Mouse (Mus musculus): ENCODE results near the gene Chsy1. TPM values are rescaled to one million over a fixed set of nuclear protein-coding genes. Genes with fewer than 3 reads are reported as not detected.
A peak's percentile ranks its signal among the peaks of the same experiment; 100 is the strongest.
"Not testable (repeated sequence)": the region's sequence is repeated elsewhere in the genome, so short reads cannot be mapped to it uniquely, and the experiment has no call there.

Gene Chsy1
- polyA plus RNA-seq, 1 experiment from 2014 or later = 12.5 TPM

DNA sequence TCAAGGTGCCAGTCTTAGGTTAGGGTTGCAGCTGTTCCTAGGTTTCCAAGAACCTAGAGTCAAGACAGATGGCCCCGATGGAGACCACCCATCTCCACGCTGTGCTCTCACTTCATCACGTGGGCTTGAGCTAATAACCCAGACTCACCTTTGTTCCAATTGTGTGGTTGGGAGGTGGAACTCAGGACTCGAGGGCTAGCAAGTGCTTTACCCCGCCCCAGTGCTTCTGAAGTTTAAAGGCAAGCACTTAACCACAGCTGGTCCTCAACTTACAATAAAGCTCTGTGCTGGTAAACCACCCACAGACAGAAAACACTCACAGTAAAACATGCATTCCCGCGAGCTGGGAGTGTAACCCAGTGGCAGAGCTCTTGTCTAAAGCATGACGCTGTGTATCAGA is 74.1 kb downstream of the Chsy1 start:
- no peak overlapping the region for H3K4me2 ChIP-seq
- no peaks in the 10 kb centered on the region for H3K36me3 ChIP-seq
- WGBS = 81% methylated on average over 8 of the region's 8 CpGs
- no peaks in the 10 kb centered on the region for H3K9me3 ChIP-seq
- no peak overlapping the region for H3K4me3 ChIP-seq
- H3K4me1 ChIP-seq (replicated peaks) = no peaks in the 10 kb centered on the region
- no peak overlapping the region for H3K27ac ChIP-seq
- H3K9ac ChIP-seq = no peak overlapping the region
- no peak for ATAC-seq (ENCODE audit: low FRiP score)
- H3K27me3 ChIP-seq = 0 out of 2 replicates have a peak, but pooled peaks cover 3% of the 10 kb centered on the region

DNA sequence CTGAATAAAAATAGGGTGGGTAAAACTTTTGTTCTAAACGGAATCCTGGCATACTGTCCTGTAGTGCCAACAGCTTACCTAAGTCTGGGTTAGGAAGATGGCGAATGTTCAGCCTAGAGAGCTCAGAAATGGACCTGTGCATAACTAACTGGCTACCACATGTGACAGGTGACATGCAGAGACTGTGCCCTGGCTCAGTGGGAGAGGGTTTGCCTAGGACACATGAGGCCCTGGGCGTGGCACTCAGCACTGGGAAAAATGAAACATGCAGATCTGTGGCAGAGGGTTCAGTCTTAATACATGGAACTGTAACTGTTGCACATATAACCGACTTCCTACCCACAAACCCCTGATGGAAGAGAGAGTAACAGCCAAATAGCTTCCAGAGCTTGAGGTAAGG is 74.7 kb downstream of the Chsy1 start:
- no peaks in the 10 kb centered on the region for H3K36me3 ChIP-seq
- 0 out of 2 replicates have a peak, but pooled peaks cover 3% of the 10 kb centered on the region for H3K27me3 ChIP-seq
- H3K9ac ChIP-seq = no peak overlapping the region
- no peak overlapping the region for H3K4me2 ChIP-seq
- WGBS = 90% methylated on average over 4 of the region's 4 CpGs
- no peak overlapping the region for H3K4me3 ChIP-seq
- no peaks in the 10 kb centered on the region for H3K4me1 ChIP-seq (replicated peaks)
- no peak for ATAC-seq (ENCODE audit: low FRiP score)
- H3K9me3 ChIP-seq = no peaks in the 10 kb centered on the region
- no peak overlapping the region for H3K27ac ChIP-seq

DNA sequence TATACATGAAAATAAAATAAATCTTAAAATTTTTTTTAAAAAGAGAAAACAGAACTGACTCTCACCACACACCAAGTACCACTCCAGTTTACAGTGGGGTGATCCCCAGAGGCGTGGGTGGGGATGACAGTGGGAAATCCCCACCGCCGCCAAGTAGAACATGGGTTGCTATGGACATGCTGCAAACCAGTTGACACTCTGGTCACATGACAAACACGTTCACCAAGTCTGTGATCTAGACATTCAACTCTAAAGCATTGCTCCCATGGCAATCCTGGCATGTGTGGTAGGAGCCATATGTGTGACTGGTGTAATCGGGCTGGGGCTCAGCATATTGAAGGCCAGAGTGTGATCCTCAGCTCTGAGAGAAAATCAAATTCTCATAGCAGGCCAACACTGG is 76.1 kb downstream of the Chsy1 start:
- WGBS = 91% methylated on average over 5 of the region's 5 CpGs
- ATAC-seq (ENCODE audit: low FRiP score) = no peak
- H3K9ac ChIP-seq = no peak overlapping the region
- no peak overlapping the region for H3K4me2 ChIP-seq
- no peak overlapping the region for H3K4me3 ChIP-seq
- no peak overlapping the region for H3K27ac ChIP-seq
- H3K4me1 ChIP-seq (replicated peaks) = no peaks in the 10 kb centered on the region
- no peaks in the 10 kb centered on the region for H3K9me3 ChIP-seq
- no peaks in the 10 kb centered on the region for H3K36me3 ChIP-seq
- 0 out of 2 replicates have a peak, but pooled peaks cover 3% of the 10 kb centered on the region for H3K27me3 ChIP-seq

DNA sequence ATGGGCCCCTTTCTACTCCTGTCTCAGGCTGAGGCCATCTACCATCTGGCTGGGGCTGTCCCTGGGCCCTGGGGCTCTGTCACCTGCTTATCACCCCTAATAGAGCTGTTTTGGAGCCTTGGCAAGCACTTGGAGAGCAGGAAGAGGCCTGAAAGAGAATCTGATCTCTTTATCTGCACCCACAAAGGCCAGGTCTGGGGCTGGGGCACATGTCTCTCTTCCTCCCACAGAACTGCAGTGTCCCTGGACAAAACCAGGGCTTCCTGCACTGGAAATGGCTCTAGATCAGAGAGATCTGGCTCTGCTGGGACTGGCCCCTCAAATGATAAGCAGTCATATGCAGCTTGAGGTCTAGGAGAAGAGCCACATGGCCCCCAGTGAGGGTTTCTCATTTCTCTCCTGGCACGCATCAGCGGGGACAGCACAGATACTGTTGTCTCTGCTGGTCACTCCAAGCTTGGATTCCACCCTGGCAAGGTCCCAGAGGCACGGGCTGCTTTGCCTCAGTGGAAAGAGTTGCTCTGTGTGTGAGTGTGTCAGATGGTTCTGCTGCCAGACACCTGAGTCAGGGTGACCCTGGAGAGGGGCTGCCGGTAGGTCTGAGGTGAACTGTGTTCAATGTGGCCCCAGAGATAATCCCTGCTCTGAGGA is 78.4 kb downstream of the Chsy1 start:
- no peak overlapping the region for H3K4me2 ChIP-seq
- no peak for ATAC-seq (ENCODE audit: low FRiP score)

DNA sequence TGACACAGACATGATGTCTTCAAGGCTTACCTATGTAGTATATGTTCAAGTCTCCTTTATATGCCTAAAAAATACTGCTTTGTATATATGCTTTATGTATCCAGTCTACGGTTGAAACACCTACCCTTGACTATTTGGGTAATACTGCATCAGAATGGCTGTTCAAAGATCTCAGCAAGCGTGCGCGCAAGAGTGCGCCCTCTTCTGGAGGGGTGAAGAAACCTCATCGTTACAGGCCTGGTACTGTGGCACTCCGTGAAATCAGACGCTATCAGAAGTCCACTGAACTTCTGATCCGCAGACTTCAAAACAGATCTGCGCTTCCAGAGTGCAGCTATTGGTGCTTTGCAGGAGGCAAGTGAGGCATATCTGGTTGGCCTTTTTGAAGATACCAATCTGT is 81.1 kb downstream of the Chsy1 start:
- H3K9me3 ChIP-seq; H3K27ac ChIP-seq; ATAC-seq (ENCODE audit: low FRiP score); H3K4me3 ChIP-seq; H3K36me3 ChIP-seq; H3K4me1 ChIP-seq (replicated peaks); H3K27me3 ChIP-seq; H3K9ac ChIP-seq; H3K4me2 ChIP-seq: not testable (repeated sequence)
- 87% methylated on average over 10 of the region's 10 CpGs for WGBS

More for the DNA sequence above, 78.4 kb downstream of the Chsy1 start:
- Histone ChIP-seq H3K4me1 (replicated peaks) (no peaks in the 10 kb centered on the region), H3K9me3 (no peaks in the 10 kb centered on the region), H3K27me3 (0 out of 2 replicates have a peak, but pooled peaks cover 3% of the 10 kb centered on the region), H3K4me3 (no peak overlapping the region), H3K27ac (no peak overlapping the region), H3K9ac (no peak overlapping the region), H3K36me3 (no peaks in the 10 kb centered on the region)
- 84% methylated on average over 4 of the region's 4 CpGs for WGBS

DNA sequence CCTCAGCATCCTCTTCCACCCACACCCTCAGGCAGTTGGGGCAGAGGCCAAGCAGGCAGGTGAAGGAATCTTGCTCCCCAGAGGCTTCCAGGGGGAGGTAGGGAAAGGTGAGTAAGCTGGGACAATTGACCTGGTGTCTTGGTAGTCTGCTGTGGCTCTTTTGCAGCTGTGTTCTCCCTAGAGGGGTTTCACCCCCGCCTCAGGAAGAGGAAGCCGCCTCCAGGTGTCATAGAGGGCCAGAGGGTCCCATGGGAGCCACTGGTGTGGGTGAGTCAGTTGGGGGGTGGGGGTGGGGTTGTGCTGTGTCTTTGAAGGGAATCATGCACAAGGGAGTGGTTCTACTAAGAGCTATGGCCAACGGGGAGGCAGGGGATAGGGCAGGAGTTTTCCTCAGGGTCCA is 85.2 kb downstream of the Chsy1 start:
- no peak overlapping the region for H3K27ac ChIP-seq
- H3K9ac ChIP-seq = no peak overlapping the region
- WGBS = 88% methylated on average over 3 of the region's 3 CpGs
- H3K4me1 ChIP-seq (replicated peaks) = peaks cover 7% of the 10 kb centered on the region
- H3K27me3 ChIP-seq = no peaks in the 10 kb centered on the region
- H3K36me3 ChIP-seq = no peaks in the 10 kb centered on the region
- H3K9me3 ChIP-seq = no peaks in the 10 kb centered on the region
- ATAC-seq (ENCODE audit: low FRiP score) = no peak
- no peak overlapping the region for H3K4me3 ChIP-seq
- no peak overlapping the region for H3K4me2 ChIP-seq

DNA sequence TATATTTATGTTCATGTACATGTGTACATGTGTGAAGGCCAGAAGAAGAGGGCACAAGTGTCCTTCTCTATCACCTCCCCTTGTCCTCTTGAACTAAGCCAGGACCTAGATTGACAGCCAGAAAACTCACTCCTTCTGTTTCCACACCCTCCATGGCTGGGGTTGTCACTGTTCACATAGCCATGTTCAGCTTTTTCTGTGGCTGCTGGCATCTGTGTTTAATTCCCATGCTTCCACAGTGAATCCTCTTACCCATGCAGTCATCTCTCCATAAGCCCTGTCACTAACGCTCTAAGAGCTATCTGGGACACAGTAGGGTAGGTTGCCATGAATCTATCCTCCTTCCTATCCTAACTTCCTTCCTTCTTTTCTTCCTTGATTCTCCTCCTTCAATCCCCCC is 86.6 kb downstream of the Chsy1 start:
- Histone ChIP-seq H3K27me3 (no peaks in the 10 kb centered on the region), H3K4me1 (replicated peaks) (peaks cover 13% of the 10 kb centered on the region), H3K9me3 (no peaks in the 10 kb centered on the region), H3K36me3 (no peaks in the 10 kb centered on the region), H3K4me2 (no peak overlapping the region), H3K4me3 (no peak overlapping the region), H3K27ac (no peak overlapping the region), H3K9ac (no peak overlapping the region)
- ATAC-seq (ENCODE audit: low FRiP score) = no peak
- 95% methylated on average over 1 of the region's 1 CpGs for WGBS

DNA sequence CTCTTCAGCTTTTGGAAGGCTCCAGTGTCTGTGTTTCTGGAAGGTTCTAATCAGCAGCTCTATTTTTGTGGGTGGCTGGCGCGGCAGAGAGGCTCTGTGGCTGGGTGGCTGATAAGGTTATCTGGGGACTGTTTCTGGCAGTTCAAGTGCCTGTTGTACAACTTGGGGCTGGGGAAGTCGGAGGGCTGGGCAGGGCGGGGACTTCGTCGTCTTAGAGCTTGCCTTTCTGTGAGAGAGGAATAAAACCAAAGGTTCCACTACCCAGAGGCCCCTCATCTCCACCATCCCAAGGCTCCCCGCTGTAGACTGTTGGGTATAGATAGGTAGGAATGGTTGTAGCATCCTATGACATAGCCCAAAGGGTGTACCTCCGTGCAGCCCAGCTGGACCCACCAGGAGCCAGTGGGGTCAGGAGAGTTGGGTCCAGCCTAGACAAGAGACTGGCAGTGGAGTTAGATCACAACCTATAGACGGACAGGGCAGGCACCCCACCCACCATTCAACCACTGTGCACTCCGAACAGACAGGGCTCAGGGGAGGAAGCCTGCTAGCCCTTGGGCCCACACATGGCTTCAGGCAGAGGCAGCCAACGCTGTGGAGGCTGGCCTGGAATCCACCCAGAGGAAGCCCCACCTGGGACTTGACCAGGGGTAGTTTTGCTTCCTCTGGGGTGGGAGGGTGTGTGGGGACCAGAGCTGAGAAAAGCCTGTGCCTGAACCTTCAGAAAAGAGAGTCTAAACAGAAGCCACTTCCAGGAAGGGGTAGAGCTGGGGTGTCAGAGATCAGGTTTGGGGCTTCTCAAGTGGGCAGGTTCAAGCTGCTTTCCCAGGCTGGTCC is 87.5 kb downstream of the Chsy1 start:
- Histone ChIP-seq H3K27ac (no peak overlapping the region), H3K4me3 (no peak overlapping the region), H3K9me3 (no peaks in the 10 kb centered on the region), H3K27me3 (no peaks in the 10 kb centered on the region), H3K9ac (no peak overlapping the region), H3K4me1 (replicated peaks) (peaks cover 18% of the 10 kb centered on the region), H3K36me3 (no peaks in the 10 kb centered on the region), H3K4me2 (no peak overlapping the region)
- 88% methylated on average over 11 of the region's 11 CpGs for WGBS
- no peak for ATAC-seq (ENCODE audit: low FRiP score)

DNA sequence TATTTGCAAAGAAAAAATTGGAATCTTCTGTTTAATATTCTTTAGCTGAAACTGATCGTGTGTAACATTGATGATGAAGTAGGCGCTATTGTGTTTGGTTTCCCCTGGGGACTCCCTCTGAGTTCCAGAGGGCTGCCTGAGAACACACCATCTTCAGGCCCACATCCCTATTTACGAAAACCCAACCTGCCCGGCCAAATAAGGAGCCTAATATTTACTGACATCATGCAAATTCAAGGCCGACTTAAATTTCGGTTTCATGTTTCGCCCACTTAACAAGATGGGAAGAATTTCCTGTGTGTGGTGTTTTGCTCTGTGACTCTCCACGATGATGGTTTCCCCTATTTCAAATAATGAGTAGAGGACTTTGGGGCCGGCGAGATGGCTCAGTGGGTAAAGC is 89.1 kb downstream of the Chsy1 start:
- Histone ChIP-seq H3K9me3 (no peaks in the 10 kb centered on the region), H3K4me3 (no peak overlapping the region), H3K27me3 (no peaks in the 10 kb centered on the region), H3K36me3 (no peaks in the 10 kb centered on the region), H3K4me1 (replicated peaks) (peaks cover 18% of the 10 kb centered on the region), H3K4me2 (no peak overlapping the region), H3K27ac (no peak overlapping the region), H3K9ac (no peak overlapping the region)
- no peak for ATAC-seq (ENCODE audit: low FRiP score)
- 92% methylated on average over 10 of the region's 10 CpGs for WGBS

DNA sequence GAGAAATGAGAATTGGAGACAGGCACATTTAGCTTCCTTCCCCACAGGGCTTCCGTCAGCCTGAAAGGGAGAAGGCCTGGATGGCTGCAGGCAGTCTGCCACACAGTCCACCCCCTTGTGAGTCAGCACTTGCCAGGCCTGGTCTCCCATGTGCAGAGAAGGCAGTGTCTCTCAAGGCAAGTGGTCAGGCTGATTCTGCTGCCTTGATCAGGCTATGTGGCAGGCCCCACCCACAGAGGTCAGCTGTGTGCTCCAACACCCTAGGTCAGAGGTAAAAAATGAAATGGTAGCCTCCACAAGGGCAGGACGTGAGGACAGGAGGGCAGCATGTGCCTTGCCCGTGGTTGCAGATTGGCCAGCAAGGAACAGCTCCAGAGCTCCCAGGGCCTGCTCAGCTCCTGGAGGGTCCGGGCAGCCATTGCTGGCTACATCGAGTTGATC is 90.1 kb downstream of the Chsy1 start:
- no peak overlapping the region for H3K4me2 ChIP-seq
- no peaks in the 10 kb centered on the region for H3K27me3 ChIP-seq
- H3K27ac ChIP-seq = peak overlapping the region; percentile 48; the same call in 1 of the 2 replicates
- H3K4me3 ChIP-seq = no peak overlapping the region
- 67% methylated on average over 5 of the region's 5 CpGs for WGBS
- H3K9ac ChIP-seq = peak overlapping the region; percentile 13; the same call in 1 of the 2 replicates
- H3K4me1 ChIP-seq (replicated peaks) = peaks cover 18% of the 10 kb centered on the region
- no peaks in the 10 kb centered on the region for H3K36me3 ChIP-seq
- H3K9me3 ChIP-seq = 0 out of 2 replicates have a peak, but pooled peaks cover under 1% of the 10 kb centered on the region
- no peak for ATAC-seq (ENCODE audit: low FRiP score)

DNA sequence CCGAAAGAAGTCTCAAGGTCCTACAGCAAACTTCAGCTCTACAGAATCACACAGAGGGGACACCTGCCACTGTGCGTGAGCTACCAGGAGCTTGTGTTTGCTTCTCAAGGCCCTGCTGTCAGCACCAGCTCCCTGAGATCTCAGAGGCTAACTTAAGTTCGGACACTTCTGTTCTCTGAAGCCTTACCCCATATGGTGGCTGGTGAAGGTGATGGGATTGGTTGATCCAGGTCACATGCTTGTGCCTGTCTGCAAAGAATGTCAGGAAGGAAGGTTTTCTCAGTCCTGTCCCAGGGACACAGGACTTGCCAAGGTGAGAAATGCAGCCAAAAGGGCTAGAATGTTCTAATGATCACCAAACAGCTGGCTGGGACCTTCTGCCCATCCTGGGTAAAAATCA is 91.1 kb downstream of the Chsy1 start:
- WGBS = 92% methylated on average over 3 of the region's 3 CpGs
- no peak overlapping the region for H3K4me3 ChIP-seq
- ATAC-seq (ENCODE audit: low FRiP score) = no peak

DNA sequence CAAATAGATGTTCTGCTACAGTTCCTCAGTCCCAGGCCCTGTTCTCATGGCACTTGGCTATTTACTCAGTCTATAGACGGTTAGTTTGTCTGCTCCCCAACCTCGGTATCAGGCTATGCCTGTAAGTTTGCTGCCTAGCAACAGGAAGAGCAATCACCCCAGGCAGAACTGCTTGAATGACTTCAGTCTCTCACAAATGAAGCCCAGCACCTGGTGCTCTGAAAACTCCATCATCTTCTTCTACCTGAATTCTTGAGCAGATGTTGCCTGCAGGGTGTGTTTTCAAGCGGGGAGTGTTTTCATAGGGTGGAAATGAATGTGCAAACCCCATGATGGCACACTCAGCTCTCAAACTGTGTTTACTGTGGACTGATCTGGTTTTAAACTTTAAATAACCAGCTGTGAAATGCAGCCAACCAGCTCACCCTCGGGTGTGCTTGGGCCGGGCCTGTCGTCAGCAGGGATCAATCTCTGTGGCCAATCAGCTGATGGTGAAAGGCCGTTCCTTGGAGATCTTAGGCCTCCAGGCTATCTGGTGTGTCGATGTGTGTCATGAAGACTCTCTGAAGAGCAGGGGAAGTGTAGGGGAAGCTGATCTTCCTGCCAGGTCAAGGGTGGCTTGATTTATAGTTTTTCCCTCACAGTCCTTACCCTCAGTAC is 91.6 kb downstream of the Chsy1 start:
- Histone ChIP-seq H3K4me2 (no peak overlapping the region), H3K4me3 (no peak overlapping the region), H3K9me3 (0 out of 2 replicates have a peak, but pooled peaks cover 4% of the 10 kb centered on the region), H3K27ac (peak overlapping the region; percentile 23; the same call in 1 of the 2 replicates), H3K27me3 (no peaks in the 10 kb centered on the region), H3K36me3 (no peaks in the 10 kb centered on the region), H3K4me1 (replicated peaks) (peaks cover 18% of the 10 kb centered on the region), H3K9ac (no peak overlapping the region)
- 53% methylated on average over 8 of the region's 8 CpGs for WGBS
- peak; percentile 65; the same call in 1 of the 2 replicates for ATAC-seq (ENCODE audit: low FRiP score)

More for the DNA sequence above, 91.1 kb downstream of the Chsy1 start:
- peaks cover 18% of the 10 kb centered on the region for H3K4me1 ChIP-seq (replicated peaks)
- no peak overlapping the region for H3K27ac ChIP-seq
- no peaks in the 10 kb centered on the region for H3K36me3 ChIP-seq
- H3K9ac ChIP-seq = no peak overlapping the region
- no peaks in the 10 kb centered on the region for H3K27me3 ChIP-seq
- 0 out of 2 replicates have a peak, but pooled peaks cover 4% of the 10 kb centered on the region for H3K9me3 ChIP-seq
- no peak overlapping the region for H3K4me2 ChIP-seq
